Mouse (Mus musculus) heart, postnatal 0 days (tissue): ENCODE measurements around the gene Arhgap23.

Source experiments
- CTCF ChIP-seq: IDR thresholded peaks from 2 replicates; pipeline ENCODE4 v1.5.1; 2016; ENCODE audit warnings: antibody characterized with exemption, control low read depth, low read depth
- EP300 ChIP-seq: IDR thresholded peaks from 2 replicates; pipeline ENCODE4 v1.6.1; 2016; ENCODE audit warnings: antibody characterized with exemption, low read depth

GRCm38 (mm10) chr11:97439935-97440334 is 24.6 kb downstream of the Arhgap23 start:
- TF ChIP-seq CTCF, result no peak
- TF ChIP-seq EP300, result no peak
